Mouse (Mus musculus): ENCODE measurements around the gene Tmem218.

Gene Tmem218

DNA sequence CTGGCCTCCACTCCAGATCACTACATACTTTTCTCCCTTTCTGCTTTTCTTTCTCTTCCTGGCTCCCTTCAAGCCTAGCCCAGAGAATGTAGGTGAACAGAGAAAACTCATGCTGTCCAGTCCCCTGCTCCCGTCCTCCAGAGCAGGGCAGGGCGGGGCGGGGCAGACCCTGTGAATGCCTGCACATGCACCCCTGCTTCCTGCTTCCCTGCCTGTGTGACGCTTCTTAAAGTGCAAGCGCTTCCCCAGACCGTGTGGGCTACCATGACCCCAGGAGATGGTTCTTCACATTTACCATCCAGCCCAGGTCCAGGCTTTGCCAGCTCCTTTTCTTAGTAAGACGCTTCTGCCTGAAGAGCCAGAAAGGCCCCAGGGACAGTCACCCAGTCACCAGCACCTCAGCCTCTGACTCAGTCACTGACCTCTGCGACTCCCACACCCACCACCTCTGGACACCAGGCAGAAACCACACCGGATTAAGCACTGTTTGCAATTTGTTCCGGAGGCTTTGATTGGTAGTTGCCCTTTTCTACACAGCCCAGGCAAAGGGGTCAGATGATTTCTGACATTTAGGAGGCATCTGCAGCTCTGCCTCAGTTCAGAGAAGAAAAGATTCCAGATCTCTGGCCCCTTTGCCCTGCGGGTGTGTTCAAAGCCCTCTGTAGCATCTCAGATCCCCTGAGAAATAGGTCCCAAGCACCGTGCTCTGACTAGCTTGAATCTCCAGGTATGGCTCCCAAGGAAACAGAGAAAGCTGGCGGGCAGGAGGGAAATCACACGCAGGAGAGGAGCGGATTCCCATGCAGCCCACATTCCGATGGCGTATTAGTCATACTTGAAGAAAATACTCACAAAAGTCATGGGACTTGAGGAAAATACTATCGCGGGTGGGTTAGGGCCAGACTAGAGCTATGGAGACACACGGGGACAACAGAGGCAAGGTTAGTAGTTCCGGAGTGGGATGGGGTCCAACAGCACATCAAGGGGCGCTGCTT, 24.5 kb downstream of the Tmem218 start:
- no peak for DNase-seq

DNA sequence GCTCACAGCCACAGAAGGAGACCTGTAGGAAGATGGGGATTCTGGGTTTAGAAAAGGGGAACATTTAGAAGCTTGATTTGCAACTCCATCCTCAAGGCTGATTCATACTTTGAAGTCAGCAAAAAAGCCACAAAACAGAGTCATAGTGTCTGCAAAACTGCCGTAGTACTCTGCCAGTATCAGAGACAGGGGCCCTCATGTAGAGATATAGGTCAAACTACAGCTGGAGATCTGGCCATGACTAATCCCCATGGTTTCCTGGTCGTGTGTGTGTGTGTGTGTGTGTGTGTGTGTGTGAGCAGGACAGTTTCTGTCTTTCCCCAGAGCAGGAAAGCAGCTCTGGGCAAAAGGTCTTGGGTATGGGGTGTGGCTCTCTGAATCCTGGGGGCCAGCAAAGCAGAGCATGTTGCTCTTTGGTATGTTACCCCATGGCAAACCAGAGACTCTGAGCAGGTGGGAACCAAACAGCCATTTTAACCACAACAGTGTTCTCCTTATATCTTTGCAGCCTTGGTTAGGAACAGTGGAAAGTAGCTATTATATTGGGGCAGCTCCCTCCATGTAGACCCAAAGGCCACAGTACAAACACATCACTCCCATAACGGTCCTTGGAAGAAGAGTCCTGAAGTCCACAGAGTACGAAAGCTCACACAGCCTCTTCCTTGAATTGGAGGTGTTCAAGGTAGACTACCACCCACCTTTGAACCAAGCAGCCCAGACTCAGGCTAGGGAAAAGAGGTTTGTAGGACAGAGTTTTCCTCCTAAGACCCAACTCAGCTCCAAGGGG, 28.1 kb downstream of the Tmem218 start:
- DNase-seq: peak; percentile 17 to 36

DNA sequence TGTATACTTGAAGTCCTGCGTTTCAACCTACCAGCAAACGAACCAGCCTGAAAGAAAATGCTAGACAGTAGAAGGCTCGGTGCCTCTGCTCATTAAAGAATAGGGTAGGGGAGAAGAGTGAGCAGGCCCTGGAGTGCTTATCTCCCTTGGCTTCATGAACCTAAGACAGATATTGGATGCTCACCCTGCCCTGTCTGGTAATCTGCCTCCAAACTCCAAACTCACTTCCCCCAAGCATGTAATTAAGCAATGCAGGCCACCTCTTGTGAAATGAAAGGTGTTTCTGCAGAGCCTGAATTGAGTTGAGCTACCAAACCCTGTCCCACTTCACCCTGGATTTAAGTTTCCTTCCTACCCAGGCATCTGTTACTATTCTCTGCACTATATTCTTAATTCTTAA, 34.7 kb downstream of the Tmem218 start:
- DNase-seq: no peak

DNA sequence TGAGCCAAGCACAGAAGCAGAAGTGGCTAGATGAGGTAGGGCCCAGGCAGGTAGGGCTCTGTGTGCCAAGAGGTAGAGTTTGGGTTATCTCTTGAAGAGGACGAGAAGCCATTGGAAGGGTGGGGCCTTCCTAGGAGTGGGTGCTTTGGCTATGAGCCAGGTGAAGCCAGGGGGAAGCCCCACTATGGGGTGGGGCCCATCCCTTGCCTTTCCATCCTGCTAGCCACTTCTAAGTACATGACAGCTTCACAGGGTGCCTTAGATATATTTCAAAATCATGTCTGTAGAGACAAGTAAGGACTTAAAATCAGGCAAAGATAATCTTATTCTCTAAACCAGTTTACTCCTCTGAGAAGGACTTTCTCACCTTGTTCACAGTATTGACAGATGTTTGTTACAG, 36.6 kb downstream of the Tmem218 start:
- no peak for DNase-seq

DNA sequence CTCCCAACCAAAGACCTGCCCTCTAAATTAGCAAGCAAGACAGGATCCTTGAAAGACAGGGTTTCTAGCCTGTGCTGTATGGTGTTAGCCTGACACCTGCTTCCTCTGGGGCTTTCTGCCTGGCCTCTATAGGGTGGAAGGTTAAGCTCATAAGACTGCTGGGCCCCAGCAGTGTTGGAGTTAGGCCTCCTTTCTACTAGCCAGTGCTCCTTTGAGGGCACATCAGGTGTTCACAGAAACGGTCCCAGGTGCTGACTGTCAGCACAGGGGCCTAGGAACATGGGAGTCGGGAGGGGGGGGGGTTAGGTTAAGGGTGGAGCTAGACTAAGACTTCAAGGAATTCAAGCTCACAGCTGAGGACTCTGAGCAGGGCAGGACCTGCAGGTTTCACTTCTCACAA, 37.4 kb downstream of the Tmem218 start:
- DNase-seq: no peak

DNA sequence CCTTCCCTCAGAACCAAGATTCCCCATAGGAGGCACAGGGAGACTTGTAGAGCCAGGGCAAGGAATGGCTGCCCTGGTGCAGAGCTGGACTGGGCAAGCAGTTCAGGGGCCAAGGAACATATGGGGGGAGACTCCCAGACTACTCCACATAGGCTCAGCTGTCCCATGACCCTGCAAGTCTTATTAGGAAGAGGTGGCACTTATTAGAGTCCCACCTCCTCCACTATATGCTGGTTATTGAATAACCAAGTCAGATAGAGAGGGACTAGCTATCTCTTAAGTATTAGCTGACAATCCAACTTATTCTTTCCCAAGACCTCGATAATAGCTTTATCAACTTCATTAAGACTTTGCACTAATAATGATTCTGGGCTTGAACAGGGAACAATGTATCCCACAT, 37.8 kb downstream of the Tmem218 start:
- DNase-seq: no peak

DNA sequence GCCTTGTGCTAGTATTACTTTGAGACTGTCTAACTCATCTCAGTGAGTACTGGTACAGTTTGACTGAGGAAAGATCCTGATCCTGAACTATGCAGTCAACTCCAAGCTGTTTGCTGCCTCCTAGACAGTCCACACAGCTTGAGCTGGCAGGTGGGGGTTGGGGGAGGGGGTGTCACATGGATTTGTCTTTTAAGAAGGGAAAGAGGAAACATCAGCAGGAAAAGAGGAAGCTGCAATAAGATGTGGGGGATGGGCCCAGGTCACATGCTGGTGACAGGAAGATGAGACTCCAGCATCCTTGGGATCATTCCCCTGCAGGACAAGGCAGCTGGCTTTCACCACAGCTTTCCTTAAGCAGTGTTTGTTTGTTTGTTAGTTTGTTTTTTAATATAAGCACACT, 39.4 kb downstream of the Tmem218 start:
- DNase-seq: peak in 1 of 2 experiments; percentile 23

DNA sequence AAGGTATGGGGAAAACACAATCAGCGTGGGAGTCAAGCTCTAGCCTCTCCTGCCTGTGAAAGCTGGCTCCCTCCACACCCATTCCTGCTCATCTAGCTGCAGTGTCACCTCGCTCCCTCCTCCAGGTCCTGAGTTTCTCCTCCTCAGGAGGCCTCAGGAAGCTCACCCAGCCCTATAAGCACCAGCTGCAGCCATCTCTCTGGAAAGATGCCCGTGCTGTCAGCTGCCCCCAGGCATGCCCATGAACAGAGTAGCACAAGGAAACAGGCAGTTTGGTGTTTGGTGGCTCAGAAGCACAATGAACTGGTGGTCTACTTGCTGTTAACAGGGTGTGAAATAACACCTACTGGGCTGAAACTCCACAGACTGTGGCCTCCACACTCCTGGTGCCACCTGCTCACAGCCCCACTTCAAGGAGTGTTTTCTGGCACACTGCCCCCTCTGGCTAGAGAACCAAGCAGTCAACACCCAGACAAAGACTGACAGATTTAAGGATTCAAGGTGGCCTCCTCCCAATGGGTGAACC, 40.4 kb downstream of the Tmem218 start:
- DNase-seq: peak; percentile 38 to 59

DNA sequence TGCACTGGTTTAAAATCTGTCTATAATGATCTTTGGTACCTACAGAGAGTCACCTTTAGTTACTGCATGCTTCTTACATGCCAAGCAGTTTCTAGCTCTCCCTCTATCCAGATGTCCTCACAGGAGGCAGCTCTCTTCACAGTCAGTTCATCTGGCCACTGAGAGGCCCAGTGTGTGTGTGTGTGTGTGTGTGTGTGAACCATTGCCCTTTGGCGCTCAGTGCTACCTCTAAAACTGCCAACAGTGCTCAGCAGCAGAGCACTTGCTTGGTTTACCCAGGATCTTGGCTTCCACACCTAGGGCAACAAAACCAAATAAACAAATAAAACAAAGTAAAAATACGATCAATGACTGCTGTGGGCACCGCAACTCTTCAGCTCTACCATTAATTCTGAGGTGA, 42.0 kb downstream of the Tmem218 start:
- DNase-seq: peak in 1 of 2 experiments; percentile 34

DNA sequence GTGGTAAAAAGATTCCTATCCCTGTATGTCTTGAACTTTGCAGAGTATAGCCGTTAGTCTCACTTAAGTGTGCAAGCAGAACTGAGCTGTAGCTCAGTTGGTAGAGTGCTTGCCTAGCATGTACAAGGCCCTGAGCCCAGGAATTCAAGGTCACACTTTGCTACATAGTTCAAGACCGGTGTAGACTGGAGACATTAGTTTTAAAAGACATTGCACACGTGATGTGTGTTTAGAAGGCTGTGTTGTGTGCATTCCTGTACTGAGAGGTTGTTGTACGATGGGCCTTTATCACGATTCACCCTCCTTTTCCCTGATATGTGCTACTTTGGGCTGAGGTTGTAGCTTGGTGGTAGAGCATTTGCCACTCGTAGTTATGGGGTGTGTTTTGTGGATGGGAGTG, 42.6 kb downstream of the Tmem218 start:
- DNase-seq: no peak

DNA sequence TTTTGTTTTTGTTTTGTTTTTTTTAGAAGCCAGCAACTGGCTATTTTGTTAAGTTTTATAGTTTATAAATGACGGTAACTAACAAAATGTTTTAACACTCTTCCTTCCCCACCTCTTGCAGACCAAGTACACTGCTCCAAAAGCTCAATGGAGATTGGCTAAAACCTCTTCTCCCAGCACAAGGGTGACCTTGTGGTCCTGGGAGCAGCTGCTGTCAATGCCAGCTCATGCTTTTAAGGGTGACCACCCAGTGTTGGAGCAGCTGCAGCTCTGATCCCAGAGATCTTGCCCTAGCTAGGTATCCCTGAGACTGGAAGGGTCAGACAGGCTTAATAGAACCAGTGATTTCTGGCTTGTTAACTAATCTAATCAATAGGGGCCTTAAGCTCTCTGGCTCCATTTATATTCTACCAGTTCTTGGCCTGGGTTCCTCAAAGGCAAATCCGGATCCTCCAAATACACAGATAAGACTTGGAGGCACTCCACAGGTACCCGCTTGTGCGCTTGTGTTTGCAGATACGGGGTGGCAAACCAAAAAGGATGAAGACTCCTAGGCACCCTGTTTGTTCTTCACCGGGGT, 46.6 kb downstream of the Tmem218 start:
- DNase-seq: no peak

DNA sequence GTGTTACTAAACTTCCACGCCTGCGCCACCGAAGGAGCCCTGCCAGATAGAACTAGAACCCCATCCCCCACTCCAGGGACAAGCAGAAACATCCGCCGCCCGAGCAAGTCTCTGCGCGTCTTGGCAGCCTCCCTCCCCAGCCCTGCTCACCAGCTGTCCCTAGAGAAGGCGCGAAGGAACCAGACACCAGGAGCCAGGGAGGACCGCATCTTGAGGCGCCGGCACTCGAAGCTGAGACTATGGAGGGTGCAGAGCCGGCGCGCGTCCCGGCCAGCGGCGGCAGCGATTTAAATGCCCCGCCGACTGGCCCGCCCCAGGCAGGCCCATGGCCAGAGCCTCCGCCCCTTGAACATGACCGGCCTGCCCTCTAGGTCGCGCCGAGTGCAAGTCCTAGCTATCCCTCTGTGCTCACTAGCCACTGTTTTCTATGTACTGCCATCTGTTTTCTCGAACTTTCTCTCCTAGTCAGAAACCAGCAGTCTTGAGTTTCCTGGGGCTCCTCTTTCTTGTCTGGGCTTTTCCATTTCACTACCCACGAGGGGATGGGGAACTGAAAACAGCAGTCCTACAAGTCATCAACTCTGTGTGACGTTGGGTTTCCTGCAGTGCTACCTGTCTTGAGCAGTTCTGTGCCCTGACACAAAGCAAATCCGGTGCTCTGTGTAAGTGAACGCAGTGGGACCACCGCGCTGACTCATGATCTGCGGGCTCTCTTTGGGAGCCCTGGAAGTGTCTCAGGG, 47.3 kb downstream of the Tmem218 start, which contains the start of gene Slc37a2:
Slc37a2 (minus strand) TSS at position 590 of the 740 bp plus-strand sequence.
- peak; percentile 45 to 56 for DNase-seq

DNA sequence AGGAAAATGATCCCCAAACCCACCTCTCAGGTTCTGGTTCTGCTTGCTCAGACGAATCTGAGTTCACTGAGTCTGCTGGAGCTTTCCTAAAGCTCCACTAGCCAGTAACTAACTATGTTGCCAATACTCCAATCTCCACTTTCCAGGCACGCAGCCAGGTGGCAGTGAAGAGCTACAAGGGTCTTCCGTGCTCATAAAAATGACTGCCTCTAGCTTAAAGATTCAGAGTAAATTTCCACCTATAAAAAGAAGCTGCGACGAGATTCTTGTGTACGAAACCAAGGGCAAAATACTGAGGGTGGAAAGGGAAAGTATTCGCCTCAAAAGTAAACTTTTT, 47.8 kb downstream of the Tmem218 start:
- DNase-seq: peak; percentile 64 to 79

DNA sequence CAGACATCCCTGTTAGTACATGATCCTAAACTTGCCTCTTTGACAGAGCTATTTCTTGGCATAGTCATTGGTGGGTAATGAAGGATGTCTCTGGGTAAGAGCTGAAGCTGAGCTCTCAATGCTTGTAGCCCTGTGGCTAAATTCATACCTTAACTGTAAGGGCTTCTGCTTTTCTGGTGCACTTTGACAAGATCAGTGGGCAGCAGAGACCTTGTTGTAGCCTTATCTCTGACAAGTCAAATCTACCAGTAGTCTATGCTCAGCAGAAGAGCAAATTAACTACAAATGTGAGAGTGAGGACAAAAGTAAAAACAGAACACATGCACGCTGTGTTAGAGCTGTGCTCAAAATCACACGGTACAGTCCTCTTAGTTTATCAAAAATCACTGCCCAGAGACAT, 58.6 kb downstream of the Tmem218 start:
- DNase-seq: no peak

Data from cerebellum, postnatal 14 days (tissue).